Mouse (Mus musculus): ENCODE data around the gene Atxn7l2. TPM values are rescaled to one million over a fixed set of nuclear protein-coding genes. Genes with fewer than 3 reads are reported as not detected.

The Atxn7l2 gene
- total RNA-seq, 2 experiments from 2014 or later = 24.0 to 24.2 TPM

Other genes starting within 250 kb of the Atxn7l2 start
- not detected for gene Gstm3, start 241.7 kb downstream of the Atxn7l2 start, total RNA-seq (2021)
- 1 to 10 TPM; 3.1 to 4.3 TPM for gene Gstm2, start 224.5 kb downstream of the Atxn7l2 start, total RNA-seq (2021)
- 100 to 1,000 TPM; 225 to 239 TPM for gene Gstm1, start 193.0 kb downstream of the Atxn7l2 start, total RNA-seq (2021)
- 10 to 100 TPM in 1 of 2 experiments, 1 to 10 TPM in 1; 9.1 to 10.7 TPM for gene Gstm4, start 166.0 kb downstream of the Atxn7l2 start, total RNA-seq (2021)
- 10 to 100 TPM; 48.1 to 50.3 TPM for gene Ampd2, start 124.3 kb downstream of the Atxn7l2 start, total RNA-seq (2021)
- not detected for gene Gnat2, start 118.1 kb downstream of the Atxn7l2 start, total RNA-seq (2021)
- 10 to 100 TPM; 25.6 to 27.7 TPM for gene Gnai3, start 64.8 kb downstream of the Atxn7l2 start, total RNA-seq (2021)
- 10 to 100 TPM; 18.1 to 19.4 TPM for gene Gpr61, start 56.1 kb downstream of the Atxn7l2 start, total RNA-seq (2021)
- 10 to 100 TPM; 68.7 to 72.9 TPM for gene Amigo1, start 24.6 kb downstream of the Atxn7l2 start, total RNA-seq (2021)
- gene Cyb561d1, start 9.7 kb downstream of the Atxn7l2 start, total RNA-seq (2021) = 10 to 100 TPM; 17.4 to 17.9 TPM
- 1 to 10 TPM; 1.3 to 1.9 TPM for gene Sypl2, start 15.7 kb upstream of the Atxn7l2 start, total RNA-seq (2021)
- gene Psma5, start 46.0 kb upstream of the Atxn7l2 start, total RNA-seq (2021) = 10 to 100 TPM; 73.8 to 88.5 TPM
- 100 to 1,000 TPM; 293 to 302 TPM for gene Sort1, start 73.1 kb upstream of the Atxn7l2 start, total RNA-seq (2021)
- gene Mybphl, start 154.0 kb upstream of the Atxn7l2 start, total RNA-seq (2021) = under 1 TPM; 0.25 to 0.85 TPM
- gene Psrc1, start 172.9 kb upstream of the Atxn7l2 start, total RNA-seq (2021) = 10 to 100 TPM; 12.9 to 18.6 TPM
- 100 to 1,000 TPM; 160 to 168 TPM for gene Celsr2, start 204.6 kb upstream of the Atxn7l2 start, total RNA-seq (2021)
- gene Sars, start 234.3 kb upstream of the Atxn7l2 start, total RNA-seq (2021) = 100 to 1,000 TPM; 207 to 212 TPM